Mouse (Mus musculus): ENCODE data around the gene Msi1. TPM values are rescaled to one million over a fixed set of nuclear protein-coding genes. Genes with fewer than 3 reads are reported as not detected.
A peak's percentile ranks its signal among the peaks of the same experiment; 100 is the strongest.

Gene Msi1
- polyA plus RNA-seq, 1 experiment from 2014 or later = 23.0 TPM

DNA sequence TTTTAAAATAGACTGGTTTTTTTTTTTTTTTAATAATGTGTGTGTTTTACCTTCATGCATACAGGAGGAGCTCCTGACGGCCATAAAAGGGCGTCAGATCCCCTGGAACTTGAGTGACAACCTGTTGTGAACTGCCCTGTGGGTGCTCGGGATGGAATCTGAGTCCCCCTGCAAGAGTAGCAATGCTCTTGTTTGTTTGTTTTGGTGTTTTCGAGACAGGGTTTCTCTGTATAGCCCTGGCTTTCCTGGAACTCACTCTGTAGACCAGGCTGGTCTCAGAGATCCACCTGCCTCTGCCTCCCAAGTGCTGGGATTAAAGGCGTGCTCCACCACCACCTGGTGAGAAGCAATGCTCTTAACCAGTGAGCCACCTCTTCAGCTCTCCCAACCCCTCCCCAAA is 55.6 kb downstream of the Msi1 start:
- H3K4me2 ChIP-seq (ENCODE audit: low read length) = peak overlapping the region; percentile 83
- 70% methylated on average over 5 of the region's 5 CpGs for WGBS
- H3K4me1 ChIP-seq (ENCODE audit: control insufficient read depth, insufficient read depth, low read depth, low read length) = peaks cover 23% of the 10 kb centered on the region
- H3K4me3 ChIP-seq (ENCODE audit: low read length) = peak overlapping the region; percentile 50
- H3K9ac ChIP-seq (ENCODE audit: low read depth, low read length) = peak overlapping the region; percentile 72
- no peaks in the 10 kb centered on the region for H3K27me3 ChIP-seq (replicated peaks; ENCODE audit: control insufficient read depth, insufficient read depth, low read length)
- ATAC-seq = no peak
- no peaks in the 10 kb centered on the region for H3K36me3 ChIP-seq (ENCODE audit: control insufficient read depth, insufficient read depth, low read length)
- H3K27ac ChIP-seq (ENCODE audit: low read depth, low read length) = peak overlapping the region; percentile 85; the same call in 1 of the 2 replicates
- H3K9me3 ChIP-seq (ENCODE audit: control insufficient read depth, low read length) = no peaks in the 10 kb centered on the region

DNA sequence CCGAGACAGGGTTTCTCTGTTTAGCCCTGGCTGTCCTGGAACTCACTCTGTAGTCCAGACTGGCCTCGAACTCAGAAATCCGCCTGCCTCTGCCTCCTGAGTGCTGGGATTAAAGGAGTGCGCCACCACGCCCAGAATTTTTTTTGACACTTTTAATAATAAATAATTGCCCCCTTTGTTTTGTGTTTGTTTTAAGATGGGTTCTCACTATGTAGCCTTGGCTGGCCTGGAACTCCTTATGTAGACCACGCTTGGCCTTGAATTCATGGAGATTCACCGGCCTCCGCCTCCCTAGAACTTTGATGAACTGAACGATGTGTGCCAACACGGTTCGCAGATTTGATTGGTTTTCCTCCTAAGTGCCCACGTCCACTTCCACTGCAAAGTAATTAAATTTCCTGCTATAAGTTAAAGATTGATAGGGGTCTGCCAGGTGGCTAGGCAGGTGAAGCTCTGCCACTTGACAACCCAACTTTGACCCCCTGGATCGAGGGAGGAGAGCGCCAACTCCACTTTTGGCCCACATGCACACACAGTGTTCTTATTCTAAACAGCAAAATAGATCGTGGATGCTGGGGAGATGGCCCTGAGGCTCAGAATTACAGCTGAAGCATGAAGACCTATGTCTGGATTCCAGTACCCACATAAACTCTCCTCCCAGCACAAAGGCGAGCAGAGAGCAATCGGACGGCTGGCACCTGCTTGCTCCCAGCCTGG is 56.2 kb downstream of the Msi1 start:
- Histone ChIP-seq H3K36me3 (ENCODE audit: control insufficient read depth, insufficient read depth, low read length) (no peaks in the 10 kb centered on the region), H3K4me1 (ENCODE audit: control insufficient read depth, insufficient read depth, low read depth, low read length) (peaks cover 20% of the 10 kb centered on the region), H3K27ac (ENCODE audit: low read depth, low read length) (no peak overlapping the region), H3K9ac (ENCODE audit: low read depth, low read length) (no peak overlapping the region), H3K4me3 (ENCODE audit: low read length) (no peak overlapping the region), H3K27me3 (replicated peaks; ENCODE audit: control insufficient read depth, insufficient read depth, low read length) (no peaks in the 10 kb centered on the region), H3K9me3 (ENCODE audit: control insufficient read depth, low read length) (no peaks in the 10 kb centered on the region), H3K4me2 (ENCODE audit: low read length) (no peak overlapping the region)
- ATAC-seq = no peak
- 87% methylated on average over 18 of the region's 18 CpGs for WGBS

DNA sequence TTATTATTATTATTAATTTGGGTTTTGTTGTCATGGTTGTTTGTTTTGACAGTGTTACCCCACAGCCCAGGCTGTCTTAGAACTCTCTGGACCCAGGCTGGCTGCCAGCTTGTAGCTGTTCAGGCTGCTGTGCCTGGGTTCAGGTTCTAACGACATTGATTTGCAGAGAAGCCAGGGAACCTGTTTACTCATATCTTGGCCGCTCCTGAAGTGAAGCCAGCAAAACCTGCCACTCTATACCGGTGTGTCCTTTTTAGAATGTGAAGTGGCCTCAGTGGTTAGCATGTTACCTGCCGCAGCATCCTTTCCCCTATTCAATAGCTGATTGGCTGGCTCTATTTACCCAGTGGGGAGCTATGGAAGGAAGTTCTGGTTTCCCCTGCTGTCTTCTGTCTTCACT is 57.3 kb downstream of the Msi1 start:
- H3K27me3 ChIP-seq (replicated peaks; ENCODE audit: control insufficient read depth, insufficient read depth, low read length) = no peaks in the 10 kb centered on the region
- H3K9me3 ChIP-seq (ENCODE audit: control insufficient read depth, low read length) = no peaks in the 10 kb centered on the region
- no peaks in the 10 kb centered on the region for H3K36me3 ChIP-seq (ENCODE audit: control insufficient read depth, insufficient read depth, low read length)
- H3K4me2 ChIP-seq (ENCODE audit: low read length) = no peak overlapping the region
- ATAC-seq = no peak
- no peak overlapping the region for H3K4me3 ChIP-seq (ENCODE audit: low read length)
- no peak overlapping the region for H3K9ac ChIP-seq (ENCODE audit: low read depth, low read length)
- 54% methylated on average over 4 of the region's 4 CpGs for WGBS
- H3K27ac ChIP-seq (ENCODE audit: low read depth, low read length) = no peak overlapping the region
- H3K4me1 ChIP-seq (ENCODE audit: control insufficient read depth, insufficient read depth, low read depth, low read length) = peaks cover 21% of the 10 kb centered on the region

DNA sequence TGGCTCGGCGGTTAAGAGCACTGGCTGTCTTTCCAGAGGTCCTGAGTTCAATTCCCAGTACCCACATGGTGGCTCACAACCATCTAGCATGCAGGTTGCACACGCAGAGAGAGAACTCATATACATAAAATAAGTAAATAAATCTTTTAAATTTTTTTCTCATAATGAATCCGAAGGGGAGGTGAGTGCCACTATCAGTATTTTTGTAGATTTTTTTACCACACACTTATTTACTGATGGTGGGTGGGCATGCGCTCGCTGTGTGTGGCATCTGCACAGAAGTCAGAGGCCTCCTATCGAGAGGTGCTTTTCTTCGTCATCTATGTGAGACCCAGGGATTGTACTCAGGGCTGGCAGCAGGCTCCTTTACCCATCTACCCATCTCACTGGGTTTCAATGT is 58.0 kb downstream of the Msi1 start:
- H3K4me3 ChIP-seq (ENCODE audit: low read length) = no peak overlapping the region
- H3K9ac ChIP-seq (ENCODE audit: low read depth, low read length) = no peak overlapping the region
- 83% methylated on average over 8 of the region's 8 CpGs for WGBS
- no peak overlapping the region for H3K27ac ChIP-seq (ENCODE audit: low read depth, low read length)
- H3K36me3 ChIP-seq (ENCODE audit: control insufficient read depth, insufficient read depth, low read length) = no peaks in the 10 kb centered on the region
- H3K4me2 ChIP-seq (ENCODE audit: low read length) = no peak overlapping the region
- peaks cover 25% of the 10 kb centered on the region for H3K4me1 ChIP-seq (ENCODE audit: control insufficient read depth, insufficient read depth, low read depth, low read length)
- ATAC-seq = no peak
- no peaks in the 10 kb centered on the region for H3K27me3 ChIP-seq (replicated peaks; ENCODE audit: control insufficient read depth, insufficient read depth, low read length)
- no peaks in the 10 kb centered on the region for H3K9me3 ChIP-seq (ENCODE audit: control insufficient read depth, low read length)

DNA sequence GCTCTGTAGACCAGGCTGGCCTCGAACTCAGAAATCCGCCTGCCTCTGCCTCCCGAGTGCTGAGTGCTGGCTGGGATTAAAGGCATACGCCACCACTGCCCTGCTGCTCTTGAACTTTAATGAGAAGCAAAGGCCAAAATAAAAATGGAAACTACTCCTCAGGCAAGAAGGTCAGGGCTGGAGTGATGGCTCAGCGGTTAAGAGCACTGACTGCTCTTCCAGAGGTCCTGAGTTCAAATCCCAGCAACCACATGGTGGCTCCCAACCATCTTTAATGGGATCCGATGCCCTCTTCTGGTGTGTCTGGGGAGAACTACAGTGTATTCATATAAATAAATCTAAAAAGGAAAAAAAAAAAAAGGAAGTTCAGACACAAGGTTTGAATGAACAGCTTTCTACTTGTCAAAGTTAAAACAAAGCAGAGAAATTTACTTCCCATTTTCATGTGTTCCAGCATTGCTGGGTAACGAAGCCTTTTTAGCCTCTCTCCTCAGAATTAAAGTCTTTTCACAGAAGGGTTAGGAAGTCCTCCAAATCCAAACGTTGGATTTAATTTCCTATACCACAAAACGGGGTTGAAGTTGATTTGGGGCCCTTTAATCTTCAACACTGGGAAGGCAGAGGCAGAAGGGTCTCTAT is 58.7 kb downstream of the Msi1 start:
- WGBS = 78% methylated on average over 9 of the region's 9 CpGs
- no peak for ATAC-seq
- no peak overlapping the region for H3K4me3 ChIP-seq (ENCODE audit: low read length)
- H3K9me3 ChIP-seq (ENCODE audit: control insufficient read depth, low read length) = no peaks in the 10 kb centered on the region
- no peak overlapping the region for H3K27ac ChIP-seq (ENCODE audit: low read depth, low read length)
- peak overlapping the region; percentile 85; the same call in 1 of the 2 replicates for H3K4me2 ChIP-seq (ENCODE audit: low read length)
- H3K4me1 ChIP-seq (ENCODE audit: control insufficient read depth, insufficient read depth, low read depth, low read length) = peaks cover 18% of the 10 kb centered on the region
- no peaks in the 10 kb centered on the region for H3K36me3 ChIP-seq (ENCODE audit: control insufficient read depth, insufficient read depth, low read length)
- no peak overlapping the region for H3K9ac ChIP-seq (ENCODE audit: low read depth, low read length)
- no peaks in the 10 kb centered on the region for H3K27me3 ChIP-seq (replicated peaks; ENCODE audit: control insufficient read depth, insufficient read depth, low read length)

DNA sequence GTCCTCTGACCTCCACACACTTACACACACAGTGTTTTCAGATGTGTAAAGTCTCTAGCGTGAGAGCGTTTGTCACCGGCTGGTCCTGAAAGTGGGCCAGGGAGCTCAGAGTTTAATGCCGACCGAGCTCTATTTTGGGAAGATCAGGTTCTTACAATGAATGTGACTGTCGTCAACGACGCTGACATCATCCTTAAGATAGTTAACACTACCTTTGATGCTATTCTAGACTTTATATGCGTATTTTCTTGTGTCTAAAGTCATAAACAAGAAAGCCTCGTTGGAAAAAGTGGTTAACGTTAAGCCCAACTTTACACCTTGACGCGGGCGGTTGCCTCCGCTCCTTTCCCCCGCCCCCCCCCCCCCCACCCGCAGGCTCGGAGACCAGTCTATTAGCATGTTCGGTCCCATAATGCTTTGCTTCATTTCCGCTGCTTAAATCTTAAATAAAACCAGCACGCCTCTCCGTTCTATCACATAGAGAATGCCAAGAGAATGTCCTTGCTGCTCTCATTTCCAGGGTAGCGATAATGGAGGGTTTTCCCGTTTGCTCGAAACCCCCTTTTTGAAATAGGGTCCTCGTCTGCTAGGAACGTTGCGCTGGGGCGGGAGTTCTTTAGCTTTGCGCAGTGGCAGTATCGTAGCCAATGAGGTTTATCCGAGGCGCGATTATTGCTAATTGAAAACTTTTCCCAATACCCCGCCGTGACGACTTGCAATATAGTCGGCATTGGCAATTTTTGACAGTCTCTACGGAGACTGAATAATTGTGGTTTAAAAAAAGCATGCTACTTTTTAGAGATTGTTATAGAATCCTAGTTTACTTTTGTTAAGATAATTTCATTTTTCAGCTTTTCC is 59.7 kb downstream of the Msi1 start:
- Histone ChIP-seq H3K27ac (ENCODE audit: low read depth, low read length) (peak overlapping the region; percentile 100), H3K9me3 (ENCODE audit: control insufficient read depth, low read length) (no peaks in the 10 kb centered on the region), H3K27me3 (replicated peaks; ENCODE audit: control insufficient read depth, insufficient read depth, low read length) (no peaks in the 10 kb centered on the region), H3K9ac (ENCODE audit: low read depth, low read length) (peak overlapping the region; percentile 88), H3K4me3 (ENCODE audit: low read length) (peak overlapping the region; percentile 51), H3K4me1 (ENCODE audit: control insufficient read depth, insufficient read depth, low read depth, low read length) (peaks cover 16% of the 10 kb centered on the region), H3K36me3 (ENCODE audit: control insufficient read depth, insufficient read depth, low read length) (no peaks in the 10 kb centered on the region), H3K4me2 (ENCODE audit: low read length) (peak overlapping the region; percentile 85)
- peak; percentile 76 for ATAC-seq
- WGBS = under 1% methylated on average over 38 of the region's 39 CpGs

DNA sequence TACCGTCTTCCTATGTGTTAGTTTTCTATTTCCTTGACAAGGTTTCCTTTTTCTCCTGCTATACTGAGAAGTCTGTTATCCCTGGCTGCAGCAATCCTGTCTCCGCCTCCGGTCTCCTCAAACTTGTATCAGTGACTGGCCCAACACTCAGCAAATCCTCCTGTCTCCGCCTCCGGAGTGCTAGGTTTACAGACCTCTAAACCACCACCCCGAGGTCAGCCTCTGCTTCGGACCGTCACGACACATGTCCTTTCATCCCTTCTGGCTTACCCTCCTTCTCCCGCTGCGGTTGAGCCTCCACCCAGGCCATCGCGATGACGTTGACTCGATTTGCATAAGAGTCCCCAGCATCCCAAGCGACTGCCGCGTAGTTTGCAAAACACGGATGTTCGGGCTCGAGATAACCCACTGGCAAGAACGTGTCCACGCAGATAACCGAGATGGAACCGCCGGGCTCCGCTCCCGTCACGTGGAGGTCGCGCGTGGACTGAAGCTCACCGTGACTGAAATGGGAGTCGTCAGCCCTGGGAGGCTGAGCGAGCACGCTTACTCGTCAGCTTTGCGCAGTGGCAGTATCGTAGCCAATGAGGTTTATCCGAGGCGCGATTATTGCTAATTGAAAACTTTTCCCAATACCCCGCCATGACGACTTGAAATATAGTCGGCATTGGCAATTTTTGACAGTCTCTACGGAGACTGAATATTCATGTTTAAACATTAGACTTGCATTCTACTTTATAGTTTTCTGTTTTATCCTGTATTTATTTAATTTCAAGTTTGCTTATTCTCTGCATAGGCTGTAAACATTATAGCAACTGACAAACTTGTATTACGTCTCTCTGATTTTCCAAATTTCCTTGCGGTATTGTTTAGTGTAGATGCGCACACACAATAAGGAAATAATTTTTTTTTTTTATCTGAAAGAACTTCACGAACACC is 60.6 kb downstream of the Msi1 start:
- Histone ChIP-seq H3K27me3 (replicated peaks; ENCODE audit: control insufficient read depth, insufficient read depth, low read length) (no peaks in the 10 kb centered on the region), H3K27ac (ENCODE audit: low read depth, low read length) (peak overlapping the region; percentile 100), H3K9ac (ENCODE audit: low read depth, low read length) (peak overlapping the region; percentile 88), H3K4me1 (ENCODE audit: control insufficient read depth, insufficient read depth, low read depth, low read length) (peaks cover 13% of the 10 kb centered on the region), H3K9me3 (ENCODE audit: control insufficient read depth, low read length) (no peaks in the 10 kb centered on the region), H3K4me3 (ENCODE audit: low read length) (peak overlapping the region; percentile 51), H3K36me3 (ENCODE audit: control insufficient read depth, insufficient read depth, low read length) (no peaks in the 10 kb centered on the region), H3K4me2 (ENCODE audit: low read length) (peak overlapping the region; percentile 85)
- WGBS = under 1% methylated on average over 50 of the region's 50 CpGs
- peak; percentile 80 for ATAC-seq

DNA sequence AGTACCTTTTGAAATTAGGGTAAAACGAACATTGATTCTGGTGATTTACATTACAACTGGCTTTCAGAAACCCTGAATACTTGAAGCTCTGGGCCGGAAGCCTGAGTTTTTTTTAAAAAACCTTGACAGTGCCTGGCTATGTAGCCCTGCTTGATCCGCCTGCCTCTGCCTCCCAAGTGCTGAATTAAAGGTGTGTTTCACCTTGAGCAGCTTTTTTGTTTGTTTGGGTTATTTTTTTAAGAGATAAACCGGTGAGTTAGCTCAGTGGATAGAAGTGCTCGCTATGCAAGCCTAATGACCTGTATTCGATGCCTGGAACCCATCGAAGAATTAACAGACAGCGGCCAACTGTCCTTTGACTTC is 61.2 kb downstream of the Msi1 start:
- Histone ChIP-seq H3K27me3 (replicated peaks; ENCODE audit: control insufficient read depth, insufficient read depth, low read length) (no peaks in the 10 kb centered on the region), H3K36me3 (ENCODE audit: control insufficient read depth, insufficient read depth, low read length) (no peaks in the 10 kb centered on the region), H3K9ac (ENCODE audit: low read depth, low read length) (0 out of 2 replicates have a peak overlapping the region, but pooled peaks have one; percentile 5), H3K27ac (ENCODE audit: low read depth, low read length) (peak overlapping the region; percentile 73), H3K9me3 (ENCODE audit: control insufficient read depth, low read length) (no peaks in the 10 kb centered on the region), H3K4me2 (ENCODE audit: low read length) (peak overlapping the region; percentile 85), H3K4me1 (ENCODE audit: control insufficient read depth, insufficient read depth, low read depth, low read length) (peaks cover 13% of the 10 kb centered on the region), H3K4me3 (ENCODE audit: low read length) (no peak overlapping the region)
- 8% methylated on average over 8 of the region's 8 CpGs for WGBS
- no peak for ATAC-seq
